Comparison of ENCODE assay signal across 8 mouse cellular contexts in the genomic region with DNA sequence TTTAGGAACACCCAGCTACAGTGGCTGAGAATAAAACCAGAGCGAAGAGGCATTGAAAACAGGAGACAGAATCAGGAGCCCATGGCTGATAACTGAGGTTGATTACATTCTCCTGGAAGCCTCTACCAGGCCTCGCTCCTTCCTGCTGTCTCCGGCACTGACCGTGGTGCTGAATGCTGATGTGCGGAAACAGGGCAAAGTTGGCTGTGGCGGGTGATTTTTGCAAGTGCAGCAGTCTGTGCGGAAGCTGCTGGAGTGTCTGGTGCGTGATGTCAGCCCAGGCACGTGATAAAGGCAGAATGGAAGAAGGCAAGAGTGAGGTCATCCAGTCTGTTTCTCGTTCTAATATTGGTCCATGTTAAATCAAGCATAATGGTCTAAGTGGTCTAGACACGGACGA.
A peak's percentile ranks its signal among the peaks of the same experiment; 100 is the strongest.
DNase-seq lines count a peak whose midpoint lies in the region; ATAC-seq and TF ChIP-seq lines count a peak whose summit lies in the region.

No protein-coding gene starts in this region.

- H3K79me2 ChIP-seq in MEL (ENCODE audit: control insufficient read depth, insufficient read depth, low read length, poor library complexity): no peaks in the 10 kb centered on the region

- no peak for TF ChIP-seq RAD21 in MEL (IDR thresholded peaks at IDR 0.05; ENCODE audit: low read depth, low read length)

- no peak overlapping the region for H3K4me2 ChIP-seq in midbrain, embryonic 11.5 days

- H3K9ac ChIP-seq in MEL (ENCODE audit: control insufficient read depth, low read depth, low read length, poor library complexity, severe bottlenecking): no peak overlapping the region
- no peak overlapping the region for H3K9ac ChIP-seq in midbrain, embryonic 11.5 days (ENCODE audit: low read length)

- H3K36me3 ChIP-seq in MEL (ENCODE audit: control insufficient read depth in 1 of 2, insufficient read depth in 2 of 2, low read length in 2 of 2): no peaks in the 10 kb centered on the region
- no peaks in the 10 kb centered on the region for H3K36me3 ChIP-seq in midbrain, embryonic 11.5 days (ENCODE audit: control insufficient read depth, insufficient read depth, low read length)

- no peaks in the 10 kb centered on the region for H3K9me3 ChIP-seq in MEL (replicated peaks; ENCODE audit: insufficient read depth, low read length)
- H3K9me3 ChIP-seq in midbrain, embryonic 11.5 days (ENCODE audit: control insufficient read depth, low read length): no peaks in the 10 kb centered on the region

- ATAC-seq in midbrain, embryonic 11.5 days (ENCODE audit: low FRiP score): no peak

- no peak for TF ChIP-seq CTCF in MEL (IDR thresholded peaks at IDR 0.05 in 2 of 3, conservative IDR thresholded peaks at IDR 0.05 in 1 of 3; ENCODE audit: control insufficient read depth in 1 of 3, insufficient read depth in 1 of 3, low read depth in 2 of 3, low read length in 3 of 3, poor library complexity in 1 of 3, severe bottlenecking in 1 of 3)

- 27% methylated on average over 12 of the region's 12 CpGs for WGBS in midbrain, embryonic 11.5 days

- no peak for TF ChIP-seq POLR2A in MEL (IDR thresholded peaks at IDR 0.05; ENCODE audit: control insufficient read depth in 1 of 2, insufficient read depth in 1 of 2, low read depth in 1 of 2, low read length in 2 of 2, poor library complexity in 1 of 2)

- intact Hi-C loops in gastrocnemius, postnatal 36 days (cut with DNase I): no loop called here

- H3K4me3 ChIP-seq in MEL (ENCODE audit: control insufficient read depth in 1 of 2, insufficient read depth in 1 of 2, low read depth in 2 of 2, low read length in 2 of 2): no peak overlapping the region
- no peak overlapping the region for H3K4me3 ChIP-seq in midbrain, embryonic 11.5 days (ENCODE audit: low read depth, low read length)

- TF ChIP-seq EP300 in MEL (IDR thresholded peaks at IDR 0.05; ENCODE audit: low read depth in 1 of 2, low read length in 2 of 2): no peak

- no peak overlapping the region for H3K27ac ChIP-seq in MEL (ENCODE audit: control insufficient read depth, low read depth, low read length)
- H3K27ac ChIP-seq in midbrain, embryonic 11.5 days (ENCODE audit: low read depth, low read length): no peak overlapping the region

- no peaks in the 10 kb centered on the region for H3K27me3 ChIP-seq in MEL (ENCODE audit: control insufficient read depth in 1 of 2, insufficient read depth in 2 of 2, low read length in 2 of 2)
- H3K27me3 ChIP-seq in midbrain, embryonic 11.5 days (ENCODE audit: control insufficient read depth, insufficient read depth, low read length): no peaks in the 10 kb centered on the region

- peak; percentile 4 to 30 for DNase-seq in heart, adult 18-20 months
- no peak for DNase-seq in heart, adult 11 months
- DNase-seq in MEL (ENCODE audit: low read depth, low spot score): peak; percentile 70
- DNase-seq in embryo, embryonic 11 days: peak; percentile 84
- DNase-seq in kidney, adult 18-20 months: peak; percentile 18
- peak; percentile 88 for DNase-seq in midbrain, embryonic 11.5 days (ENCODE audit: low spot score, missing footprints)
- DNase-seq in left cerebral cortex, adult 11 months (ENCODE audit: low spot score): no peak
- DNase-seq in gastrocnemius, postnatal 36 days: no peak

- no peaks in the 10 kb centered on the region for H3K4me1 ChIP-seq in MEL (ENCODE audit: control insufficient read depth in 1 of 2, insufficient read depth in 2 of 2, low read length in 2 of 2)
- no peaks in the 10 kb centered on the region; the same call in 1 of the 2 replicates for H3K4me1 ChIP-seq in midbrain, embryonic 11.5 days (ENCODE audit: control insufficient read depth, insufficient read depth, low read length)

TF ChIP-seq in MEL, 35 proteins besides CTCF, POLR2A, EP300 and RAD21:
- TF ChIP-seq TAL1 (IDR thresholded peaks at IDR 0.05; ENCODE audit: low read length) (no peak), SIN3A (IDR thresholded peaks at IDR 0.05; ENCODE audit: low read length) (peak; percentile 55; the same call in 1 of the 2 replicates), MXI1 (IDR thresholded peaks at IDR 0.05; ENCODE audit: low read depth, low read length) (no peak), MAFK (IDR thresholded peaks at IDR 0.05; ENCODE audit: borderline replicate concordance, low read depth, low read length) (peak; percentile 40; the same call in 1 of the 2 replicates), GATA1 (IDR thresholded peaks at IDR 0.05; ENCODE audit: low read depth, low read length) (no peak), NRF1 (IDR thresholded peaks at IDR 0.05; ENCODE audit: insufficient read depth, low read depth, low read length, poor library complexity, severe bottlenecking) (no peak), ZC3H11A (IDR thresholded peaks at IDR 0.05; ENCODE audit: low read depth, low read length) (no peak), BHLHE40 (IDR thresholded peaks at IDR 0.05; ENCODE audit: borderline replicate concordance, low read depth, low read length) (no peak), MYC (IDR thresholded peaks at IDR 0.05; ENCODE audit: low read depth, low read length) (no peak)

Comparison
In these comparisons a context has a peak if more than half of its experiments do, and no peak if none do; other contexts are left out.
1. DNase-seq: peak in heart, adult 18-20 months (2 of 2), MEL (single experiment), embryo, embryonic 11 days (single experiment), kidney, adult 18-20 months (single experiment) and midbrain, embryonic 11.5 days (single experiment); none in heart, adult 11 months (single experiment), left cerebral cortex, adult 11 months (single experiment) and gastrocnemius, postnatal 36 days (0 of 2).